Mouse (Mus musculus) kidney, postnatal 0 days (tissue): ENCODE measurements around the gene Gm14862. TPM values are rescaled to one million over a fixed set of nuclear protein-coding genes. Genes with fewer than 3 reads are reported as not detected.

Experiments
- ATAC-seq: fragments of 200-750 bp; cut with Nextera tagmentation; replicated peaks from 2 replicates; pipeline ENCODE4 v1.8.0; 2017; ENCODE audit warnings: low read depth, moderate number of reproducible peaks, moderate TSS enrichment, moderate library complexity; ENCODE audit not compliant: low FRiP score
- DNase-seq: peaks from one replicate; pipeline ENCODE4 v3.0.0-alpha.2; 2016; ENCODE audit warnings: low spot score
- H3K27ac ChIP-seq: fragments of 300-500 bp; sonication (generic); 2 replicates; pipeline ENCODE4 v1.5.1; 2014; ENCODE audit warnings: mild to moderate bottlenecking
- H3K27me3 ChIP-seq: fragments of 300-500 bp; sonication (generic); 2 replicates; pipeline ENCODE4 v1.6.1; 2014; ENCODE audit warnings: low read length, mixed read lengths; ENCODE audit not compliant: insufficient read depth
- H3K36me3 ChIP-seq: fragments of 300-500 bp; sonication (generic); 2 replicates; pipeline ENCODE4 v1.6.1; 2014; ENCODE audit warnings: low read length, mixed read lengths; ENCODE audit not compliant: insufficient read depth
- H3K4me1 ChIP-seq: fragments of 300-500 bp; sonication (generic); replicated peaks from 2 replicates; pipeline ENCODE4 v1.6.1; 2014; ENCODE audit warnings: antibody characterized with exemption, low read length, mixed read lengths; ENCODE audit not compliant: insufficient read depth
- H3K4me2 ChIP-seq: fragments of 300-500 bp; sonication (generic); 2 replicates; pipeline ENCODE4 v1.6.1; 2014; ENCODE audit warnings: mild to moderate bottlenecking, low read length, moderate library complexity, mixed read lengths
- H3K4me3 ChIP-seq: fragments of 300-500 bp; sonication (generic); replicated peaks from 2 replicates; pipeline ENCODE4 v1.5.1; 2014; ENCODE audit warnings: low read depth, low read length
- H3K9ac ChIP-seq: fragments of 300-500 bp; sonication (generic); 2 replicates; pipeline ENCODE4 v1.6.1; 2014; ENCODE audit warnings: low read depth, low read length
- H3K9me3 ChIP-seq: fragments of 300-500 bp; sonication (generic); replicated peaks from 2 replicates; pipeline ENCODE4 v1.6.1; 2016; ENCODE audit warnings: low read length, inconsistent platforms, mixed read lengths
- CTCF ChIP-seq: IDR thresholded peaks from 2 replicates; pipeline ENCODE4 v1.5.1; 2016; ENCODE audit warnings: antibody characterized with exemption, low read depth, mild to moderate bottlenecking, moderate library complexity
- WGBS: fragments of 180-500 bp; shearing (Covaris S2); extraction: QIAGEN DNeasy Blood & Tissue Kit; methylation state at CpG from one replicate; pipeline ENCODE4 v1.1.7; 2014; 5-methylcytosine and 5-hydroxymethylcytosine counted together
- polyA plus RNA-seq: library from polyadenylated mRNA; unstranded; fragments of >200 nt; fragmentation: Nextera tagmentation; extraction: Ambion mirVana; gene quantifications from 2 replicates; pipeline ENCODE4 v1.2.1, GENCODE M21; 2015

The Gm14862 gene
- polyA plus RNA-seq, 1 experiment from 2014 or later: not detected

DNA sequence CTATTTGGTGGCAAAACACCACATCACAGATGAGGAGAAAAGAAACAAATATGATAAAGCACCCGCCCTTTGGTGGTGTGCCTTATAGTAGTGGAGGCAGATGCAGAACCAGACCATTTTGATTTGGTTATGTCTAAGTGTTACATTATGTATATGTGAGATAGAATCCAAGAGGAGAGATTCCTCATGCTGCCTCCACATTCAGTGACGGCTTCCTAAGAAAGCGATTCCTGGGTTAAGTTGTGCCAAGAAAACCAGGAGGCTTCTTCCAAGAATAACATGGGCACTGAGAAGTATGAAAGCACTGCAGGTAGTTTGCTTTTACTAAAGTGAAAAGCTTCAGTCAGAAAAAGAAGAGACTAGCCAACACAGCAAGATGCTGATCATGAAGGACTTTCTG, 1.8 kb downstream of the Gm14862 start:
- Histone ChIP-seq H3K36me3 (no peaks in the 10 kb centered on the region), H3K9ac (no peak overlapping the region), H3K27me3 (no peaks in the 10 kb centered on the region), H3K27ac (no peak overlapping the region), H3K9me3 (no peaks in the 10 kb centered on the region), H3K4me3 (no peak overlapping the region), H3K4me2 (no peak overlapping the region), H3K4me1 (no peaks in the 10 kb centered on the region)
- no peak for ATAC-seq
- DNase-seq: no peak
- WGBS: 89% methylated on average over 3 of the region's 3 CpGs
- no peak for TF ChIP-seq CTCF

DNA sequence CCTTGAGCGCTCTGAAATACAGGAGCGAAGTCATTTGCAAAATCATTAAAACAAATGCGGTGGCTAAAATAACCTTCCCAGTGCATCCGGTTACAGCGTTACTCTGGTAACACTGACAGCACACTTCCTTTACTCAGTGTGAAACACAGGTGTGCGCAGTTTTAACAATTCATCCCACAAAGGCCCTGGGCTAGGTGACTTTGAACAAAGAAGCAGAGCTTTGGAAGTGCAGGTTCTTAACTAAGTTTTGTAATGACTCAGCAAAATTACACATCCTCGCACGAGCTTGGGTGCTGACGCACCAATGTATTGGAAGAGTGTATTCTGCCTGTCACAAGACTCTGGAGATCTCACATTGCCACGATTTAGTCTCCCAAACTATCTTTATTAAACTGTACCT, 2.7 kb downstream of the Gm14862 start:
- no peak for DNase-seq
- no peaks in the 10 kb centered on the region for H3K9me3 ChIP-seq
- H3K4me3 ChIP-seq: no peak overlapping the region
- no peak for ATAC-seq
- no peaks in the 10 kb centered on the region for H3K27me3 ChIP-seq
- H3K36me3 ChIP-seq: no peaks in the 10 kb centered on the region
- no peak overlapping the region for H3K4me2 ChIP-seq
- no peak for TF ChIP-seq CTCF
- H3K4me1 ChIP-seq: no peaks in the 10 kb centered on the region
- H3K9ac ChIP-seq: no peak overlapping the region
- 74% methylated on average over 10 of the region's 10 CpGs for WGBS
- no peak overlapping the region for H3K27ac ChIP-seq

DNA sequence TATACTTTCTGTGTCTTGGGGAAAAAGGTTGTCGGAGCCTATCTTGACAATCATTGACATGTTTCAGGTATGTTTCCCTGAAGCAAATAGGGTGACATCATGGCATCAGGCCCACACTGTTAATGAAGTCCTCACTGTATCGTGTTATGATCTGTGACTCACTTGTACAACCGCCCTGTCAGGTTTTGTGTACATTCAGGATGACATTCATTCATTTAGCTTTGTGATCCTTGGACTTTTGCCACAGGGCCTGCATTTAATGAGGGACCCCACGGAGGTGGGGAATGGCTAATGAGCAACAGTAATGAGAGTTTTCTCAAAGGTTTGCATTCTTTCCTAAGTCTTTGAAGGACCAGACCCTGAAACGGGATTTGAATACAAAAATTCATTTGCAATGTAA, 7.8 kb downstream of the Gm14862 start:
- 0 out of 2 replicates have a peak, but pooled peaks have one; percentile 33 for ATAC-seq
- WGBS: 42% methylated on average over 5 of the region's 5 CpGs

GRCm38 (mm10) chrX:9244603-9245336, 11.9 kb downstream of the Gm14862 start:
- no peak overlapping the region for H3K4me2 ChIP-seq
- WGBS: 68% methylated on average over 12 of the region's 12 CpGs

More for the DNA sequence above, 7.8 kb downstream of the Gm14862 start:
- Histone ChIP-seq H3K4me2 (no peak overlapping the region), H3K27me3 (no peaks in the 10 kb centered on the region), H3K9me3 (no peaks in the 10 kb centered on the region), H3K4me1 (no peaks in the 10 kb centered on the region), H3K9ac (no peak overlapping the region), H3K36me3 (no peaks in the 10 kb centered on the region), H3K4me3 (no peak overlapping the region), H3K27ac (no peak overlapping the region)
- no peak for TF ChIP-seq CTCF
- no peak for DNase-seq

DNA sequence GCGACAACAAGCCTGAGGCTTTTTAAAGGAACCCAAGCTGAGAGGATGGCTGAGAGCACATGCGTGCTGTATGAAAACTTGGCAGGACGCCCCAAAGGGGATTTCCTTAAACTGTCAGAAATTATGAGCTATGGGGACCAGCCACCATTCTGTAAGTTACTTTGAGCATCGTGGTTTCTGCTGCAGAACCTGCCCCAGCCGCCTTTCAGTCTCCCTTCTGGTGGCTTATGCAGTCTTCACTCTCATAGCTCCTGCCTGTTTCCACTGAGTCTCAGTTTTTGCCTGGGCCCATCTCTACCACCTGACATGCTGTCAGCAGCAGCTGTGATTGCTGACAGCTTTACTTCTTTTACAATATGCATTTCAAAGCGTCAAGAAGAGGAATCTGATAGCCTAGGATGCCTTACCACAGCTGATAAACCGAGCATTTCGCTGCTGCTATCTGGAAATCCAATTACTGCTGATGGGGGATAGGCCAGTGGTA, 13.3 kb downstream of the Gm14862 start:
- Histone ChIP-seq H3K27me3 (no peaks in the 10 kb centered on the region), H3K9me3 (no peaks in the 10 kb centered on the region), H3K9ac (no peak overlapping the region), H3K27ac (no peak overlapping the region), H3K4me2 (no peak overlapping the region), H3K4me3 (no peak overlapping the region), H3K36me3 (no peaks in the 10 kb centered on the region), H3K4me1 (no peaks in the 10 kb centered on the region)
- ATAC-seq: no peak
- WGBS: 47% methylated on average over 8 of the region's 8 CpGs
- peak; percentile 57 for DNase-seq
- TF ChIP-seq CTCF: no peak

More at GRCm38 (mm10) chrX:9244603-9245336, 11.9 kb downstream of the Gm14862 start:
- TF ChIP-seq CTCF: no peak
- DNase-seq (no peak), ATAC-seq (no peak)
- Histone ChIP-seq H3K4me1 (no peaks in the 10 kb centered on the region), H3K9me3 (no peaks in the 10 kb centered on the region), H3K36me3 (no peaks in the 10 kb centered on the region), H3K27ac (no peak overlapping the region), H3K4me3 (no peak overlapping the region), H3K27me3 (no peaks in the 10 kb centered on the region), H3K9ac (no peak overlapping the region)

- no peak overlapping the region for H3K4me3 ChIP-seq
- H3K4me1 ChIP-seq: no peaks in the 10 kb centered on the region
- H3K27me3 ChIP-seq: no peaks in the 10 kb centered on the region
- H3K4me2 ChIP-seq: no peak overlapping the region
- DNase-seq (no peak), ATAC-seq (no peak)
- H3K27ac ChIP-seq: no peak overlapping the region
- no peak overlapping the region for H3K9ac ChIP-seq
- H3K9me3 ChIP-seq: no peaks in the 10 kb centered on the region
- no peaks in the 10 kb centered on the region for H3K36me3 ChIP-seq
- 72% methylated on average over 5 of the region's 5 CpGs for WGBS
- TF ChIP-seq CTCF: no peak
Measured at GRCm38 (mm10) chrX:9240737-9241591, 15.7 kb downstream of the Gm14862 start.
